Mouse (Mus musculus) midbrain, embryonic 15.5 days (tissue): ENCODE measurements at regions not wholly inside any gene's neighbourhood (a gene's known extent, or its start where the extent isn't known, plus 50 kb on each side); places are given as distances from the start of the nearest gene placed in this dataset.

Source experiments
- ATAC-seq: fragments of 200-750 bp; cut with Nextera tagmentation; replicated peaks from 2 replicates; pipeline ENCODE4 v1.8.0; 2017; ENCODE audit warnings: moderate TSS enrichment
- H3K27ac ChIP-seq: fragments of 300-500 bp; sonication (generic); 2 replicates; pipeline ENCODE4 v1.5.1; 2015; ENCODE audit warnings: mild to moderate bottlenecking, inconsistent platforms
- H3K27me3 ChIP-seq: fragments of 300-500 bp; sonication (generic); replicated peaks from 2 replicates; pipeline ENCODE4 v1.6.1; 2015; ENCODE audit warnings: inconsistent platforms
- H3K36me3 ChIP-seq: fragments of 300-500 bp; sonication (generic); replicated peaks from 2 replicates; pipeline ENCODE4 v1.6.1; 2015; ENCODE audit warnings: inconsistent platforms
- H3K4me1 ChIP-seq: fragments of 300-500 bp; sonication (generic); 2 replicates; pipeline ENCODE4 v1.6.1; 2015; ENCODE audit warnings: inconsistent platforms
- H3K4me2 ChIP-seq: fragments of 300-500 bp; sonication (generic); 2 replicates; pipeline ENCODE4 v1.6.1; 2015; ENCODE audit warnings: inconsistent platforms, mild to moderate bottlenecking, moderate library complexity
- H3K4me3 ChIP-seq: fragments of 300-500 bp; sonication (generic); 2 replicates; pipeline ENCODE4 v1.5.1; 2015; ENCODE audit warnings: mild to moderate bottlenecking, inconsistent platforms
- H3K9ac ChIP-seq: fragments of 300-500 bp; sonication (generic); 2 replicates; pipeline ENCODE4 v1.6.1; 2015; ENCODE audit warnings: mild to moderate bottlenecking, inconsistent platforms
- H3K9me3 ChIP-seq: fragments of 300-500 bp; sonication (generic); 2 replicates; pipeline ENCODE4 v1.6.1; 2016; ENCODE audit warnings: inconsistent platforms
- WGBS: fragments of 180-500 bp; shearing (Covaris S2); methylation state at CpG from one replicate; pipeline ENCODE4 v1.1.7; 2015; ENCODE audit warnings: mixed read lengths; 5-methylcytosine and 5-hydroxymethylcytosine counted together

DNA sequence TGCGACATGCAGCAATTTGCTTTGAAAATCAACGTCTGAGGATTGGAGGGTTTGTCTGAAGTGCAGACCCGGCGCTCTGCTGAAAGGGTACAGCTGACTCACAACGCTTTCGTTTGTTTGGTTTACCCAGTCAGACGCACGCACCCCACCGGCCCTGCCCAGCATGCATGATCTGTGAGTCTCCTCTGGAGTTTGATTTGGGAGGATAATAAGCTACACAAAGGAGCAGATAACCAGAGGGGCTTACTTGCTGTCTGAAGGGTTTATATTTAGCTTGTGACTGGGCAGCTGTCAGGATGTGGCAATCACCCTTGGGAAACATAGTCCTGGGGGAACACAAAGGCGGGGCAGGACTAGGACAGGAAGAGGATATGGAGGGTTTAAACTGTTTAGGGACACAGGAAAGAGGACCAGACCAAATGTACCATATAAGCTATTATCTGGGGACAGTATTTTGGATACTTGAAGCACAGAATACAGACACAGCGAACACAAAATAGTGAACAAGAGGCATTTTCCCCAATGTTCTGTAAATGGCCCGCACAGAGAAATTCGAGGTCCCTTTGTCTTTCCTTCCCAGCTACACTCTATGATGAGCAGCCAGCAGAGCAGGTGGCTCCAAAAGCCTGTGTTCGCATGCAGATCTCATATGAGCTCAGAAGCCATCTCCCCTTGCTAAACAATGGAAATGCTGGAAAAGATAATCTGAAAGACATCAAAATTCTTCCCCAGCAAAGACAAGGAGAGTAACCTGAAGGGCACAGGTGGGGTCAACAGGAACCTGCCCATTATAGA lies 81.1 kb downstream of the Pttg1 start:
- 21% methylated on average over 14 of the region's 14 CpGs for WGBS
- Histone ChIP-seq H3K9ac (no peak overlapping the region), H3K4me2 (peak overlapping the region; percentile 19; the same call in 1 of the 2 replicates), H3K9me3 (no peaks in the 10 kb centered on the region), H3K4me3 (no peak overlapping the region), H3K27ac (peak overlapping the region; percentile 57), H3K27me3 (no peaks in the 10 kb centered on the region), H3K4me1 (peaks cover 19% of the 10 kb centered on the region), H3K36me3 (no peaks in the 10 kb centered on the region)
- peak; percentile 75 for ATAC-seq

DNA sequence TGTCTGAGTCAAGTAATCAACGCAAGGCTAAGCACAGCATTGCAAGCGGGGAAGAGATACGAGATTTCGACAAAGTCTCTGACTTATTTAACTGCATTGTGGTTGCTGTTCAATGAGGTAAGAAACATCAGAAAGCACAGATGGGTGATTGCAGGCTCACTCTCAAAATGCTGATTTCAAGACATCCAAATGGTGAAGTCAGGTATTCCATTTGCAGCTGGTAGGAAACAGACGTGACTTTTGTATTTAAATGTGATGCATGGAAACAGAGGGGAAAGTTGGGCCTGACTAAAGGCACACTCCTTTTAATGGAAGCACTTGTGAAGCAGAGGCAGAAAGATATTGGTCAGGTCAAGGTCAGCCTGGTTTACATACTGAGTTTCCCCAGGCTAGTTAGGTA lies 82.5 kb downstream of the Pttg1 start:
- H3K27ac ChIP-seq, result no peak overlapping the region
- 91% methylated on average over 5 of the region's 5 CpGs for WGBS
- H3K4me1 ChIP-seq, result peaks cover 17% of the 10 kb centered on the region

GRCm38 (mm10) chr11:43338377-43338993 lies 87.6 kb downstream of the Pttg1 start:
- Histone ChIP-seq H3K4me3 (no peak overlapping the region), H3K27ac (no peak overlapping the region), H3K4me2 (no peak overlapping the region), H3K36me3 (no peaks in the 10 kb centered on the region), H3K9me3 (no peaks in the 10 kb centered on the region), H3K4me1 (no peaks in the 10 kb centered on the region), H3K9ac (no peak overlapping the region), H3K27me3 (no peaks in the 10 kb centered on the region)
- no peak for ATAC-seq
- 81% methylated on average over 2 of the region's 2 CpGs for WGBS

More for the DNA sequence above, 82.5 kb downstream of the Pttg1 start:
- Histone ChIP-seq H3K4me2 (no peak overlapping the region), H3K9me3 (no peaks in the 10 kb centered on the region), H3K36me3 (no peaks in the 10 kb centered on the region), H3K4me3 (no peak overlapping the region), H3K9ac (no peak overlapping the region), H3K27me3 (no peaks in the 10 kb centered on the region)
- no peak for ATAC-seq

DNA sequence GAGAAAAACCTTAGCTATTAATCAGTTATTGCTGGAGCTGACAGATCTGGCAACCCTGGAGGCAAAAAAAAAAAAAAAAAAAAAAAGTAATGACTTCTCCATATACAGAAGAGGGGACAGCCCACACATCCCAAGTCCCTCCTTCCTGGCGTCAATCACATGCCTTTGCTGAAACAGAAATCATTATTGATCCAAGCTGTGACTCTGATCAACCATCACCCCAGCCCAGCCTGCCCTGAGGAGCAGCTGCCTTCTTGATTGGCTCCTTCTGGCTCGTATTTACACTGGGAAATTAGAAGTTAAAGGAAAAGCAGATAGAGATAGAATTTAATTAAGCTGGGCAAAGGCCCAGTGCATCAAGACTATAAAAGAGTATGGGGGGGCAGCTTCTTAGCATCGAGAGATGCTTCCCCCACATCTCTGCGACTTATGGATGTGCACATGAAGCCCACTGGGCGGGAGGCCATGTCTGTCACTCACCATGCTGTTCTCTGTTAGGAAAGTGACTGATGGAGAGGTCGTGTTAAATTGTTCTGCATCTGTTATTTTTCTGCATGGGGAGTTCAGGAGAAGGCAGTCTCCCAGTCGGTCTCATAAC lies 90.3 kb downstream of the Pttg1 start:
- no peak overlapping the region for H3K4me2 ChIP-seq
- H3K36me3 ChIP-seq, result no peaks in the 10 kb centered on the region
- H3K4me3 ChIP-seq, result no peak overlapping the region
- H3K27me3 ChIP-seq, result no peaks in the 10 kb centered on the region
- WGBS, result 57% methylated on average over 7 of the region's 7 CpGs
- no peak overlapping the region for H3K27ac ChIP-seq
- no peak overlapping the region for H3K9ac ChIP-seq
- no peak for ATAC-seq
- no peaks in the 10 kb centered on the region for H3K9me3 ChIP-seq
- no peaks in the 10 kb centered on the region for H3K4me1 ChIP-seq

DNA sequence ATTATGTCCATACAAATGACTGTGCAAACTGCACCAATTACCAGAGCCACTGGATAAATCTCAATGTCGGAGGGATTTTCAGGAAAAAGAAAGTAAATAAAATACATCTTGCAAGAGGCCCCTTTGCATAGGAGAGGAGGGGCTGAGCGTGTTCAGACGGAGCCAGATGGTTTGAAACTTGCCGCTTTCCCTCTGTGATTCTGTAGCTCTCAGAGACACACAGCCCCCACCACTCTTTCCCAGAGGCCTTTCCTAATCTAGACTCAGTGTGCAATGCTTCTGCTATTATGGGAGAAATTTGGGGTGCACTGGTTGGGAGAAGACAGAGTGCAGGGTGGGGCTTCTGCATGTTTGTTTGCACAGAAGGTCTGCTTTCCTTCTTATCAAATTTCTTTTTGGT lies 92.5 kb downstream of the Pttg1 start:
- no peak overlapping the region for H3K27ac ChIP-seq
- no peaks in the 10 kb centered on the region for H3K27me3 ChIP-seq
- no peak overlapping the region for H3K4me2 ChIP-seq
- no peaks in the 10 kb centered on the region for H3K36me3 ChIP-seq
- no peaks in the 10 kb centered on the region for H3K9me3 ChIP-seq
- H3K9ac ChIP-seq, result no peak overlapping the region
- 74% methylated on average over 4 of the region's 4 CpGs for WGBS
- no peak for ATAC-seq
- H3K4me1 ChIP-seq, result no peaks in the 10 kb centered on the region
- no peak overlapping the region for H3K4me3 ChIP-seq

DNA sequence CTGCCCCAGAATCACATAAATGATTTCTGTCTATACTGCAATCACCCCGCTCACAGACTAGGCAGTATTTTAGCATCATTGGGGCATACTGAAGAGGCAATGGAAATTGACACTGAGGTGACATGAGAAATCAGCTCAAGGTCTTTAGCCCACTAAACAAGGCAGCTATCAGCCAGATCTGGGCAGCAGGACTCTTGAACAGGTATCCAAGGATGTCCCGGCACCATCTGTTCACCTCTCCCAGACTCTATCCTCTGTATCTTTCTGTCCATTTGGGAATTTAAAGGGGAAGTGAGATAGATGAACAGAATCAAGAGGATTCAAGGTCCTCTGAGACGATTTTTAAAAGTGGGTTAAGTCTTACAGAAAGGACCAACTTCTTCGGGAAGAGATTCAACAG lies 112.1 kb downstream of the Pttg1 start:
- H3K9ac ChIP-seq, result no peak overlapping the region
- H3K4me3 ChIP-seq, result no peak overlapping the region
- H3K9me3 ChIP-seq, result no peaks in the 10 kb centered on the region
- WGBS, result 77% methylated on average over 4 of the region's 4 CpGs
- no peaks in the 10 kb centered on the region for H3K36me3 ChIP-seq
- H3K27ac ChIP-seq, result no peak overlapping the region
- H3K4me2 ChIP-seq, result no peak overlapping the region
- no peaks in the 10 kb centered on the region for H3K4me1 ChIP-seq
- ATAC-seq, result no peak
- H3K27me3 ChIP-seq, result no peaks in the 10 kb centered on the region
